Mouse (Mus musculus) forelimb bud, embryonic 11.5 days (tissue): ENCODE measurements around the gene Pde11a.

ENCODE experiments used
- DNase-seq: peaks from one replicate; pipeline ENCODE4 v3.0.0-alpha.2; 2012; ENCODE audit warnings: low read depth, low spot score

Gene Pde11a

DNA sequence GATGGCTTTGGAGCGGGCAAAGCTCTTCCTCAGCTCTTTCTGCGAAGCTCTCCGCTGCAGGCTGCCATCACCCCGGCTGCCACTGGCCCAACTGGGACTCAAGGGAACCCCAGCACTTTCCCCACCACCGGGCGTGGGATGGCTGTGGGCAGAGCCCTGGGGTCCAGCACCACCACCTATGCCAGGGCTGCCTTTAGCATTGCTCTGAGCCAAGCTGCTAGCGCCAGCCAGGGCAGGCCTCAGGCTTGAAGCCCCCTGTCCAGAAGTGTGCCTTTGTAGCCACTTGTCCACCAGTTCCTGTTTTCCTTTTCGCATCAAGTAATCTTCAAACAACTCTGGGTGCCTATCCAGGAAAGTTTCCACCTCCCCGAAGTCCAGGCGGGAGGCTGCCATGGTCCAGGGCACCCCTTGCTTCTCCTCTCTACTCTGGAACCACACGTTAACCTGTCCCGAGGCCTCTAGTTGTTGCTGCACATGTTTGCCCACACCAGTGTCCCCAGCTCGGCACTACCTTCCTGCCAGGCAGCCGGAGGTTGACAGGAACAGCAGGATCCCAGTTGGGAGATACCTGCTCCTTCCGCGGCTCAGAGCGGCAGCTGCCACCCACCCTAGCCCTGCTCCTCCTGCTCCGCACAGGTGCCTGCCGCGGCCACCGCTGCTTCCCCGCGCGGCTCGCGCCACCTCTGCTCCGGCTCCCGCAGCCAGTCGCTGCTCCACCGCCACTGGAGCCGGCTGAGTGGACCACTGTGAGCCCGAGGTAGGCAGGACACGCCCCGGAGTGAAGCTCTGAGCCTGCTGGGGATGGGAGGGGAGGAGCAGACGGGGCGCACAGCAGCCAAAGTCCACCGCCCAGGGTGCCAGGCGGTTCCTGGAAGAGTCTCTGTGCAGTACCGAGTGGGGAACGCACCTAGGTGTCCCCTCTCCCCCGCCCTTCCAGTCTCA, at the start of gene Pde11a:
Pde11a (minus strand) TSS at position 560 of the 942 bp plus-strand sequence.
- DNase-seq = peak; percentile 26

DNA sequence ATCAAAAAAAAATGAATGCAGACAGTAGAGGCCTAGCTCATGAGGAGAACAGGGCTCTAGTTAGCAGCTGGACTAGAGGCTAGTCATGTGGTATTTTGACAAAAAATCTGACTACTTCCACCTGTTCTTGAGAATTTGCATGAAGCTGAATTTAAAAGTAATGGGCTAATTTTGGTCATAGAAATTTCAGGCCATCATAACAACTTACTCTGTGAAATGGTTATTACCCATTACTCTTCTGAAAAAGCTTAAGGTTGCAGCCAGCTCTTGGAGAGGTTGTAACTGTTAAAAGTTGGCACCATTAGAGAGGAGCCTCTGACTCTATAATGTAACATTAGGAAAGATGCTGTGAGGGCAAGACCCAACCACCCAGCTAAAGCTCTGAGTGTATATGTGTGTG, 48.0 kb upstream of the Pde11a start:
- DNase-seq = no peak

- no peak for DNase-seq
Observed at GRCm38 (mm10) chr2:76378646-76379045, 40.1 kb upstream of the Pde11a start.

DNA sequence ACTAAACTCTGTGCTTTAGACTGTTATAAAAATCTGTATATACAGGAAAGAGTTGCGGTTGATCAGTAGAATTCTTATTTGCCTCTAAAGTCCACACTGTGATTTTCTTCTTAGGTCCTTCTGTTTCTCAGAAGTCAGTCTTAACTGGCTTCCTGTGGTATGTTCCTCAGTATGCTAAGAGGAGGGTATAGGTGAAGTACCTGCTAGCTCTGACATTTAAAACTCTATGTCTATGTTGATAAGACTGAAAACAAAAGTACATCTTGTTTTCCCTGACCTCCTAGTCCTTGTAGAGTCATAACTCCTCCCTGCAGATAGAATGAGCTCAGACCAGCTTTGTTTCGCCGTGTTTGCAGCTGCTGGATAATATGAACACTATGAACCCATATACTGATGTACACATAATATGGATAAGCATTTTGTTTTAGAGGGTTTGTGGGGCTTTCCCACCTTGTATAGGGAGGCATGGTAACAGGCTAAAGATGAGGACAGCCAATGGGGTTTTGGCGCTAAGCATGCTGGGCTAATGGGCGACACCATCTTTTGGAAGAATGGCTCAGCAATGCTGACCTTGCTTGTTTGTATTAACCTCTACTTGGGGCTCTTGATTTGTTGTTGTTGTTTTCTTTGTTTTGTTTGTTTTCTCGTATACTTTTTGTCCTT, 36.1 kb upstream of the Pde11a start:
- DNase-seq = no peak

DNA sequence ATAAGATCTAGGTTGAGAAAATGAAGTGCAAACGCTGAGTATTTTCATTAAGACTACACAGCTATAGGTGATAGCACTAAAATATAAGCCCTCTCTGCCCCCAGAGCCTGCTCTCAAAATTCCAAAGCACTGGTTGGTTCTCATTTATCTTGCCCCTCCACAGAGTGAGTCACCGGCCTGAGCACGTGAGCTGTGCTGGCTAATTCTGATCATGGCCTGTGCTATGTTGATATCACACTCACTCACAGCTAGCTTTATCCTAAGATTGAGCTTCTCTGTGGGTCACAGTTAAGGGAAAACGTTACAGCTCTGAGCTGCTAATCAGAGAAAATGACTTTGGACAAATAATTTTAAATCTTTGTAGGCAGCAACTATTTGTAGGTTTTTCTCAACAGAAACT, 33.7 kb upstream of the Pde11a start:
- no peak for DNase-seq

DNA sequence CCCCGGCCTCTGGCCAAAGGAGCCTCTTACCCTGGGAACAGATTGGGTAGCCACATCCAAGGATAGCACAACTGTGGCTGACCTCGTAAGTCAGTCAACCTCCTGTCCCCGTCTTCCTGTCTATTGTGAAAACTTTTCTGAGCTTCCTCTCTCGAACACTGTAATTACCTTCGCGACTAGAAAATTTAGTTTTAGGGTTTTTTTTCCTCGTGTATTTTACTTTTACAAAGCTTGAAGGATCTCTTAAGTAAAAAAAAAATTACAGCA, 32.0 kb upstream of the Pde11a start:
- DNase-seq = no peak

DNA sequence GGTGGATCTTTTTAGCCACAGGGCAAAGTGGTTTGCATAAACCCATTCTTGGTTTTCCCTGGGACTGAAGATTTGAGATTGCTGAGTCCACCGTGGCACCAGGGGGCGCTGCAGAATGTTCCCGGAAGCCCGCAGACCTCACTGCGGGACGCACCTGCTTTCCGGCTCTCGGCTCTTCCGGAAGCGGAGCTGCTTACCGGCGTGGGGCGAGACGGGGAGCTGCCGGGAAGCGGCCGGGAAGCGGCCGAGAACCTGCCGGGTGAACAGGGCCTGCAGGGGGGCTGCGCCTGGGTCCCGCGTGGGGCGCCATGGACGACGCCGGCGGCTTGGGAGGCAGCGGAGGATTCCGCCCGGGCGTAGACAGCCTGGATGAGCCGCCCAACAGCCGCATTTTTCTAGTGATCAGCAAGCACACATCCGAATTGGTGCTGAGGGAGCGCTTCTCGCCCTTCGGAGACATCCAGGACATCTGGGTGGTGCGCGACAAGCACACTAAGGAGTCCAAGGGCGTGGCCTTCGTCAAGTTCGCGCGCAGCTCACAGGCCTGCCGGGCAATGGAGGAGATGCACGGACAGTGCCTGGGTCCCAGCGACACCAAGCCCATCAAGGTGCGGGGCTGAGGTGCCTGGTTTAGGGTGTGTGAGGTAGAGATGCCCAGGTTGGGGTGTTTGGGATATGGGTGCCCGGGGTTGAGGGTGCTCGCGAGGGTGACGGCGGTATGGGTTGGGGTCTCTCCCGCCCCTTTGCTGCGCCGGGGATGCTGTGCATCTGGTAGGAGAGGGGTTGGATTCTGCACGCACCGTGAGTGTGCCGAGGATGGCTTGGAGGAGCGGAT, 31.5 kb upstream of the Pde11a start, which contains the start of gene Rbm45:
Rbm45 (plus strand) TSS at position 164 of the 835 bp plus-strand sequence.
- peak; percentile 90 for DNase-seq

DNA sequence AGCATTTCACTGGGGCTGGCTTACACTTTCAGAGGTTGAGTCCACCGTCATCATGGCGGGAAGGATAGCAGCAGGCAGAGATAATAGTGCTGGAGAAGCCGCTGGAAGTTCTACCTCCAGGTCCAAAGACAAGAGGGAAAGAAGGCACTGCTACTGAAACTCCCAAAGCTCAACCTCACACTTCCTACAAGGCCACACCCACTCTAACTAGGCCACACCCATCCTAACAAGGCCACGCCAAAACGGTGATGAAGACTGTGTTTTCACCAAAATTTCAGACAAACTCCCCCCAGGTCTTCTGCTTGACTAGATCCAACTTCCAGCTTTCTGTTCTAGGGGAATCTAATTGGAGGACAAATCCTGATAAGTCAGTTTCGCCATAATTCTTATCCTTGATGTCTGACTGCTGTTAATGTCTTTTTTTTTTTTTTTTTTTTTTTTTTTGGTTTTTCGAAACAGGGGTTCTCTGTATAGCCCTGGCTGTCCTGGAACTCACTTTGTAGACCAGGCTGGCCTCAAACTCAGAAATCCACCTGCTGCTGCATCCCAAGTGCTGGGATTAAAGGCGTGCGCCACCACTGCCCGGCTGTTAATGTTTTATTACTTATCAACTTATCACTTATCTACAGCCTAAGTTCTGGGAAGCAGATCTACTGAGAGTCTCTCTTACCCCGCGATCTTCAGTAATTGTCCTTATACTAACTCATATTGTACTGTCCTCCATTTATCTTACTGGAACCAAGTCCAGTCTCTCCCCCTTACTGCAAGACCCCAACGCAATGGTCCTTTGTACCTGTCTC, 30.5 kb upstream of the Pde11a start:
- DNase-seq = no peak

DNA sequence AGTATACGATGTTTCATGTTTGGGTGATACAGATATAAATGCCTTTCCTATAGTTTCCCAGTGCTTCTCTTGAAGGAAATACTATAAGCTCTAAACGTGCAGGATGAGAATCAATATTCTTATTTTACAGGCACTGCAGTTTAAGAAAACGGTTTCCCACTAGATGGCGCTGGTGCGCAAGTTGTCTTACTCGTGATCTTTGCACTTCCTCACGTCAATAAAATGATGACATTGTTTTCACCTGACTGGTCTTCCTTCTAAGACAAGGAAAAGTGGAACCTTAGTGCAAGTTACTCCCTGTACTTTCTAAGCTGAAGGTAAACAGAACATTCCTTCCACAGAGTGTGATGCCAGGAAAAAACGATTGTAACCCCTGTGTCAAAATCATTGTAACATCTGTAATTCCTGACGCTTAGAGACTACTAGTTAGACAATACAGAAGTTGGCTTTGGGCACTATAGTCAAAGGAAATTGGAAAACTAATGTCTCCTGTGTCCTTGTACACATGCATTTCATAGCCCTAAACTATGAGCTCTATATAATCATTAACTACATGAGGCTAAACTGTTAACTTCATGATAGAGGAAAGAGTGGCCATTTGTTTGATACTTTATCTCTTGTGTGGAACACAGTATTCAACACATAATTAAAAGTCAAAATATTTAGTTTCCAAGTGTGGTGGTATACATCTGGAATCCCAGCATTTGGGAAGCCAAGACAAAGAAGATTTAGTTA, 28.8 kb upstream of the Pde11a start:
- DNase-seq = peak; percentile 77

- DNase-seq = no peak
Observed at GRCm38 (mm10) chr2:76365811-76366210, 27.2 kb upstream of the Pde11a start.

DNA sequence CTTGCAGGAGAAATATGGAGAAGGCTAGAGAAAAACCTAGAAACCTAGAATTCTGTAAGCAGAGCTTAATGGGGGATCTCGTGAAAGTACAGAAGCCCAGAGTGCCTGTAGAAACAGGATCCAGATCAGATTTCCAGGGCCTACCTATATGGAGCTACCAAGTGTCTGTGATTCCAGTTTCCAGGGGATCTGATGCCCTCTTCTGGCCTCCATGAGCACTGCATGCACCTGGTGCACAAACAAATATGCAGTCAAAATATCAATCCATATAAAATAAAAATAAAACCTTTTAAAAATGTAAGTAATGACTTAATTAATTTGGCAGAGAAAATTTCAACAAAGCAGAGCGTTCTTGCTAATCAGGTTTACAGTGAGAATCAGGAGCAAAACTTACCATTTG, 23.5 kb upstream of the Pde11a start:
- peak; percentile 27 for DNase-seq

- no peak for DNase-seq
Observed at GRCm38 (mm10) chr2:76360226-76360625, 21.7 kb upstream of the Pde11a start, which contains the start of gene Cyct. Gene Cyct, minus strand, starts transcription at chr2:76360450.

GRCm38 (mm10) chr2:76347839-76348238, 9.3 kb upstream of the Pde11a start:
- no peak for DNase-seq

DNA sequence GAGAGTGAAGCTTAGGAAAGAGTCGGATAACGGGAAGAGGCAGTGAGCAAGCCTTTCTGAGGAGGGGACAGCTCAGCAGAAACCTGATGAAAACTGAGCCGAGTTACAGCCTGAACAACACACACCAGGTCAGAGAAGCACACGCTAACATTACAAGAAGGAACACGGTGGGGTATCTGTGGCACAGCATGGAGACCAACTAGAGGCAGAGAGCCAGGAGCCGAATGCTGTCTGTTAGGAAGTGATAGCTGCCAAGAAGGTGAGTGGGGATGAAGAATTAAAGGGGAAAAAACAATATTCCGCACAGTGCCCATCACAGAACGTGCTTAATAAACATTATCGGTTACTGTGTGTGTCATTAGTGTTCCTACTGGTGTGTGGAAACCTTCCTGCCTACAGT, 3.6 kb upstream of the Pde11a start:
- no peak for DNase-seq

DNA sequence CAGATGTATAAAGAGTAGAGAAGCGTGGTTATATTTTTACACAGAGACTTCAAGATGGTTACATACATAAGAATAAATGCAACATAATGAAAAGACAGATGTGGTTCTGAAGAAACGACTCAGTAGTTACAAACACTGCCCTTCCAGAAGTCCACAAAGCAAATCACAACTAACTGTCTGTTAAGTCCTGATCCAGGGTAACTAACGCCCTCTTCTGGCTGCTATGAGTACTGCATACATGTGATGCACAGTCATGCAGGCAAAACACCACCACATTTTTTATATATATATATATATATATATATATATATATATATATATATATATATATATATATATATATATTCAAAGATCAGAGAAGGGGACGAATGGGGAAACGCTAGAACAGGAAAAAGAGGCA, 4.0 kb downstream of the Pde11a start:
- DNase-seq = no peak

- DNase-seq = no peak
Observed at GRCm38 (mm10) chr2:76332161-76332805, 6.3 kb downstream of the Pde11a start.

DNA sequence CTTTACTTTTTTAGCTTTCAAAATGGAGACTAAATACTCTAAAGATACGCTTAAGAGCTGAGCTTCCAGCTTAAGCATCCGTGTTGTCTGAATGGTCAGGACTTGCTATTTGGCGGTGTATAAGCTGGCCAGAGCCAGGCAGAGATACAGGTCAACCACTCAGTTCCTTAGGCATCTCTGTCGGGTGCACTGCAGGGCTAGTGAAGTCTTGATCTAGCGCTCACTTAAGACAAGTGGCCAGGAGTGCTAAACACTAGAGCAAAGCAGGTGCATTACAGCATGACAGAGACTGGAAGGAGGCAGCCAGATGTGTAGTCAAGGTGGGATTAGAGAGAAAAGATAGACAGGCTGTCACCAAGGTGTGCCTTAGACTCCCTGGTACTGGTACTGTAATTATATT, 8.5 kb downstream of the Pde11a start:
- DNase-seq = no peak

DNA sequence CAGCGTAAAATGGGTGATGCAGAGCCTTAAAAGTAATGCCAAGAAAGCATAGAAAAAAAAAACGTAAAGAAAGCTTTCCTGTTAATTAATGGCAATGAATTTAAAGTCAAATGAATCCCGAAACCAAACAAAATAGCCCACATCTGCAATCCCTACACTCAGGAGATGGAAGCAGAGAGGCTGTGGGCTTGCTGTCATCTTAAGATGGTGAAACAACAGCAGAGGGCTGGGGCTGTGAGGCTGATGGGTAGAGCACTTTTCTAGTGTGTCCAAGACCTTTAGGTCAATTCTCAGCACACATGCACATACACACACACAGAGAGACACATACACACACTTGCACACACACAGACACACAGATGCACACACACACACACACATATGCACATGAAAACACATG, 12.4 kb downstream of the Pde11a start:
- no peak for DNase-seq

DNA sequence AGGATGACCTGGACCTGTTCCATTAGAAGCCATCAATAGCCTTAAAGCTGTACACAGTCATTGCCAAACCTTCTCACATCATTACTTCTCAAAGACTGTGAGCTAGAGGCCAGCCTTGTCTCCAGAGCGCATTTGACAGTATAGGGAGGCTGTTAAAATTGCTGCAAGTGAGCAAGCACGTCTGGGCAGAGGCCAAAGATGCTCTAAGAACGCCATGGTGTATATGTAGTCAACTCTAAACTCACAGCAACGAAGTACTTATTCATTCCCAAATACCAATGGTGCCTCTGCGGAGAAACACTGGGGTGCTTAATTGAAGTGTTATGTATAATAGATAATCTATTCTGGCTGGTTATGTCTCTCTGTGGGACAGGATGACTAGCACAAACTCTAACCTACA, 14.1 kb downstream of the Pde11a start:
- no peak for DNase-seq
